Mouse (Mus musculus) myocyte (in vitro differentiated cells): ENCODE results near the gene Schip1. TPM values are rescaled to one million over a fixed set of nuclear protein-coding genes. Genes with fewer than 3 reads are reported as not detected.

Experiments used
- H3K27me3 ChIP-seq: one replicate; pipeline ENCODE4 v1.6.1; 2011; ENCODE audit not compliant: control insufficient read depth, insufficient read depth, insufficient read length
- H3K36me3 ChIP-seq: one replicate; pipeline ENCODE4 v1.6.1; 2011; ENCODE audit not compliant: control insufficient read depth, insufficient read depth
- H3K4me2 ChIP-seq: one replicate; pipeline ENCODE4 v1.6.1; 2011; ENCODE audit warnings: low read depth, control low read depth
- H3K4me3 ChIP-seq: one replicate; pipeline ENCODE4 v1.5.1; 2011; ENCODE audit warnings: mild to moderate bottlenecking, control low read depth, moderate library complexity
- H3K79me2 ChIP-seq: one replicate; pipeline ENCODE4 v1.6.1; 2011; ENCODE audit not compliant: control insufficient read depth, insufficient read depth
- H3ac ChIP-seq: one replicate; pipeline ENCODE4 v1.6.1; 2011; ENCODE audit not compliant: control insufficient read depth, insufficient read length
- CEBPB ChIP-seq: IDR thresholded peaks from 2 replicates; pipeline ENCODE4 v1.6.1; 2011; ENCODE audit warnings: mild to moderate bottlenecking, moderate library complexity; ENCODE audit not compliant: poor library complexity, insufficient read depth, severe bottlenecking
- E2F4 ChIP-seq: IDR thresholded peaks from one replicate; pipeline ENCODE4 v1.6.1; 2011; ENCODE audit warnings: mild to moderate bottlenecking, control low read depth, moderate library complexity; ENCODE audit not compliant: insufficient read depth
- MAX ChIP-seq: IDR thresholded peaks from one replicate; pipeline ENCODE4 v1.6.1; 2011; ENCODE audit warnings: low read depth, mild to moderate bottlenecking, control low read depth
- MYOD1 ChIP-seq, 3 experiments: IDR thresholded peaks; one replicate each; pipeline ENCODE4 v1.6.1; 2011; ENCODE audit warnings: control low read depth in 2 of 3, low read depth in 2 of 3, mild to moderate bottlenecking in 2 of 3, moderate library complexity in 1 of 3; ENCODE audit not compliant: insufficient read length in 2 of 3, control insufficient read depth in 1 of 3
- MYOG ChIP-seq, 3 experiments: IDR thresholded peaks; one replicate each; pipeline ENCODE4 v1.6.1; 2011; ENCODE audit warnings: control low read depth in 2 of 3, low read depth in 2 of 3, mild to moderate bottlenecking in 2 of 3; ENCODE audit not compliant: insufficient read length in 2 of 3, control insufficient read depth in 1 of 3, insufficient read depth in 1 of 3
- POLR2A ChIP-seq: IDR thresholded peaks from one replicate; pipeline ENCODE4 v1.6.1; 2011; ENCODE audit warnings: low read depth, mild to moderate bottlenecking, control low read depth, moderate library complexity; ENCODE audit not compliant: insufficient read length
- POLR2AphosphoS2 ChIP-seq: IDR thresholded peaks from one replicate; pipeline ENCODE4 v1.6.1; 2011; ENCODE audit warnings: low read depth, control low read depth; ENCODE audit not compliant: insufficient read length
- REST ChIP-seq: IDR thresholded peaks from one replicate; pipeline ENCODE4 v1.6.1; 2011; ENCODE audit warnings: mild to moderate bottlenecking, control low read depth, moderate library complexity; ENCODE audit not compliant: insufficient read depth, insufficient read length
- SRF ChIP-seq: IDR thresholded peaks from one replicate; pipeline ENCODE4 v1.6.1; 2011; ENCODE audit warnings: low read depth; ENCODE audit not compliant: control insufficient read depth, insufficient read length
- TCF12 ChIP-seq: IDR thresholded peaks from one replicate; pipeline ENCODE4 v1.6.1; 2011; ENCODE audit warnings: mild to moderate bottlenecking, control low read depth; ENCODE audit not compliant: poor library complexity, insufficient read depth, severe bottlenecking
- TCF3 ChIP-seq: IDR thresholded peaks from one replicate; pipeline ENCODE4 v1.6.1; 2011; ENCODE audit warnings: low read depth, control low read depth; ENCODE audit not compliant: insufficient read length
- USF1 ChIP-seq: IDR thresholded peaks from one replicate; pipeline ENCODE4 v1.6.1; 2011; ENCODE audit warnings: low read depth, mild to moderate bottlenecking, control low read depth, moderate library complexity
- polyA plus RNA-seq: library from polyadenylated mRNA; unstranded; fragments of >200 nt; fragmentation: generic; extraction: Trizol; gene quantifications from one replicate; pipeline ENCODE4 v1.2.1, GENCODE M21; 2012; ENCODE audit warnings: missing spikeins

The Schip1 gene
- polyA plus RNA-seq, 1 experiment = 23.3 TPM

- no peak overlapping the region for H3K4me3 ChIP-seq
- TF ChIP-seq MYOG (IDR thresholded peaks at IDR 0.05; ENCODE audit: control insufficient read depth in 1 of 3, insufficient read depth in 1 of 3, insufficient read length in 2 of 3, low read depth in 2 of 3) (no peak), E2F4 (no peak), POLR2A (no peak), POLR2AphosphoS2 (no peak), TCF3 (no peak), MYOD1 (IDR thresholded peaks at IDR 0.05; ENCODE audit: control insufficient read depth in 1 of 3, insufficient read length in 2 of 3, low read depth in 2 of 3) (no peak), MAX (no peak), USF1 (no peak), TCF12 (no peak)
- no peak overlapping the region for H3K4me2 ChIP-seq
- no peaks in the 10 kb centered on the region for H3K36me3 ChIP-seq
- no peak overlapping the region for H3ac ChIP-seq
- H3K79me2 ChIP-seq = no peaks in the 10 kb centered on the region
- no peaks in the 10 kb centered on the region for H3K27me3 ChIP-seq
Observed at GRCm38 (mm10) chr3:68483517-68483916, 418.9 kb downstream of the Schip1 start.

- H3K27me3 ChIP-seq = no peaks in the 10 kb centered on the region
- H3K36me3 ChIP-seq = no peaks in the 10 kb centered on the region
- no peak overlapping the region for H3K4me2 ChIP-seq
- no peaks in the 10 kb centered on the region for H3K79me2 ChIP-seq
- no peak for TF ChIP-seq MYOD1 (IDR thresholded peaks at IDR 0.05; ENCODE audit: control insufficient read depth in 1 of 3, insufficient read length in 2 of 3, low read depth in 2 of 3)
- TF ChIP-seq REST = no peak
- TF ChIP-seq E2F4 = no peak
- no peak for TF ChIP-seq USF1
- no peak for TF ChIP-seq POLR2A
- no peak for TF ChIP-seq TCF12
- TF ChIP-seq SRF = no peak
- no peak for TF ChIP-seq CEBPB
- no peak for TF ChIP-seq TCF3
- no peak for TF ChIP-seq MAX
- TF ChIP-seq MYOG (IDR thresholded peaks at IDR 0.05; ENCODE audit: control insufficient read depth in 1 of 3, insufficient read depth in 1 of 3, insufficient read length in 2 of 3, low read depth in 2 of 3) = no peak
- no peak for TF ChIP-seq POLR2AphosphoS2
- H3K4me3 ChIP-seq = no peak overlapping the region
- no peak overlapping the region for H3ac ChIP-seq
Observed at GRCm38 (mm10) chr3:68484021-68484420, 419.4 kb downstream of the Schip1 start.

GRCm38 (mm10) chr3:68484561-68484960 is 420.0 kb downstream of the Schip1 start:
- no peaks in the 10 kb centered on the region for H3K27me3 ChIP-seq
- H3K36me3 ChIP-seq = no peaks in the 10 kb centered on the region
- H3K79me2 ChIP-seq = no peaks in the 10 kb centered on the region
- TF ChIP-seq MAX = no peak
- TF ChIP-seq MYOG (IDR thresholded peaks at IDR 0.05; ENCODE audit: control insufficient read depth in 1 of 3, insufficient read depth in 1 of 3, insufficient read length in 2 of 3, low read depth in 2 of 3) = no peak
- TF ChIP-seq SRF = no peak
- no peak for TF ChIP-seq CEBPB
- TF ChIP-seq MYOD1 (IDR thresholded peaks at IDR 0.05; ENCODE audit: control insufficient read depth in 1 of 3, insufficient read length in 2 of 3, low read depth in 2 of 3) = no peak
- no peak overlapping the region for H3K4me3 ChIP-seq
- H3K4me2 ChIP-seq = no peak overlapping the region
- no peak overlapping the region for H3ac ChIP-seq

- Histone ChIP-seq H3ac (no peak overlapping the region), H3K4me2 (no peak overlapping the region), H3K36me3 (no peaks in the 10 kb centered on the region), H3K4me3 (no peak overlapping the region), H3K79me2 (no peaks in the 10 kb centered on the region), H3K27me3 (no peaks in the 10 kb centered on the region)
- TF ChIP-seq MYOD1 (IDR thresholded peaks at IDR 0.05; ENCODE audit: control insufficient read depth in 1 of 3, insufficient read length in 2 of 3, low read depth in 2 of 3) (no peak), MAX (no peak), REST (no peak)
Observed at GRCm38 (mm10) chr3:68487621-68488020, 423.0 kb downstream of the Schip1 start.

GRCm38 (mm10) chr3:68488316-68488715 is 423.7 kb downstream of the Schip1 start:
- no peak overlapping the region for H3K4me3 ChIP-seq
- H3K4me2 ChIP-seq = no peak overlapping the region
- H3K27me3 ChIP-seq = no peaks in the 10 kb centered on the region
- no peak for TF ChIP-seq E2F4
- no peak for TF ChIP-seq TCF3
- no peak for TF ChIP-seq REST
- no peak for TF ChIP-seq MYOD1 (IDR thresholded peaks at IDR 0.05; ENCODE audit: control insufficient read depth in 1 of 3, insufficient read length in 2 of 3, low read depth in 2 of 3)
- H3K36me3 ChIP-seq = no peaks in the 10 kb centered on the region
- no peak overlapping the region for H3ac ChIP-seq
- H3K79me2 ChIP-seq = no peaks in the 10 kb centered on the region

GRCm38 (mm10) chr3:68491516-68491915 is 426.9 kb downstream of the Schip1 start:
- H3K4me2 ChIP-seq = no peak overlapping the region
- H3K79me2 ChIP-seq = peaks cover 10% of the 10 kb centered on the region
- TF ChIP-seq MAX (no peak), MYOD1 (IDR thresholded peaks at IDR 0.05; ENCODE audit: control insufficient read depth in 1 of 3, insufficient read length in 2 of 3, low read depth in 2 of 3) (no peak)
- no peaks in the 10 kb centered on the region for H3K36me3 ChIP-seq
- H3ac ChIP-seq = no peak overlapping the region
- H3K27me3 ChIP-seq = no peaks in the 10 kb centered on the region
- no peak overlapping the region for H3K4me3 ChIP-seq
